Mouse (Mus musculus) liver, embryonic 13.5 days (tissue): Measurements from ENCODE around the gene Zc3h4. TPM values are rescaled to one million over a fixed set of nuclear protein-coding genes. Genes with fewer than 3 reads are reported as not detected.
A peak's percentile ranks its signal among the peaks of the same experiment; 100 is the strongest.

Source experiments
- ATAC-seq: fragments of 200-750 bp; cut with Nextera tagmentation; 2 replicates; pipeline ENCODE4 v1.8.0; 2017; ENCODE audit warnings: low read depth, mild to moderate bottlenecking, moderate number of reproducible peaks, moderate library complexity
- DNase-seq: peaks from one replicate; pipeline ENCODE4 v3.0.0; 2022
- H3K27ac ChIP-seq: fragments of 300-500 bp; sonication (generic); 2 replicates; pipeline ENCODE4 v1.5.1; 2015; ENCODE audit warnings: moderate library complexity, mild to moderate bottlenecking, inconsistent platforms
- H3K27me3 ChIP-seq: fragments of 300-500 bp; sonication (generic); 2 replicates; pipeline ENCODE4 v1.6.1; 2015; ENCODE audit warnings: mild to moderate bottlenecking, inconsistent platforms
- H3K36me3 ChIP-seq: fragments of 300-500 bp; sonication (generic); 2 replicates; pipeline ENCODE4 v1.6.1; 2015; ENCODE audit warnings: mild to moderate bottlenecking, inconsistent platforms
- H3K4me1 ChIP-seq: fragments of 300-500 bp; sonication (generic); replicated peaks from 2 replicates; pipeline ENCODE4 v1.6.1; 2015; ENCODE audit warnings: inconsistent platforms
- H3K4me2 ChIP-seq: fragments of 300-500 bp; sonication (generic); 2 replicates; pipeline ENCODE4 v1.6.1; 2015; ENCODE audit warnings: inconsistent platforms, mild to moderate bottlenecking, moderate library complexity
- H3K4me3 ChIP-seq: fragments of 300-500 bp; sonication (generic); replicated peaks from 2 replicates; pipeline ENCODE4 v1.5.1; 2015; ENCODE audit warnings: mild to moderate bottlenecking, inconsistent platforms
- H3K9ac ChIP-seq: fragments of 300-500 bp; sonication (generic); 2 replicates; pipeline ENCODE4 v1.6.1; 2015; ENCODE audit warnings: mild to moderate bottlenecking, inconsistent platforms
- H3K9me3 ChIP-seq: fragments of 300-500 bp; sonication (generic); replicated peaks from 2 replicates; pipeline ENCODE4 v1.6.1; 2016; ENCODE audit warnings: inconsistent platforms
- WGBS: fragments of 180-500 bp; shearing (Covaris S2); methylation state at CpG from one replicate; pipeline ENCODE4 v1.1.7; 2015; ENCODE audit not compliant: insufficient replicate concordance; 5-methylcytosine and 5-hydroxymethylcytosine counted together
- polyA plus RNA-seq: library from polyadenylated mRNA; unstranded; fragments of >200 nt; fragmentation: Nextera tagmentation; extraction: Ambion mirVana; gene quantifications from 2 replicates; pipeline ENCODE4 v1.2.1, GENCODE M21; 2015

Gene Zc3h4
- polyA plus RNA-seq, 1 experiment from 2014 or later, result 8.3 TPM

- H3K36me3 ChIP-seq, result peaks cover 12% of the 10 kb centered on the region; the same call in 1 of the 2 replicates
- H3K4me1 ChIP-seq, result peaks cover 26% of the 10 kb centered on the region
- peak; percentile 84 for DNase-seq
- WGBS, result under 1% methylated on average over 30 of the region's 30 CpGs
- H3K4me3 ChIP-seq, result peak within 1 kb of the TSS; percentile 84
- H3K9me3 ChIP-seq, result no peaks in the 10 kb centered on the region
- peak within 1 kb of the TSS; percentile 83 for H3K9ac ChIP-seq
- H3K27ac ChIP-seq, result peak within 1 kb of the TSS; percentile 66
- H3K27me3 ChIP-seq, result no peaks in the 10 kb centered on the region
- H3K4me2 ChIP-seq, result peak within 1 kb of the TSS; percentile 98
- peak; percentile 99 for ATAC-seq
Measured at GRCm38 (mm10) chr7:16452587-16453073, 51.9 kb downstream of the Zc3h4 start, which contains the start of gene Tmem160. Tmem160 (plus strand) TSS chr7:16452779.

- ATAC-seq (peak; percentile 30), DNase-seq (peak; percentile 41)
- H3K27ac ChIP-seq, result peak overlapping the region; percentile 66
- H3K9ac ChIP-seq, result peak overlapping the region; percentile 83
- peak overlapping the region; percentile 84 for H3K4me3 ChIP-seq
- peaks cover 26% of the 10 kb centered on the region for H3K4me1 ChIP-seq
- 1% methylated on average over 23 of the region's 23 CpGs for WGBS
- H3K4me2 ChIP-seq, result peak overlapping the region; percentile 98
- peaks cover 12% of the 10 kb centered on the region; the same call in 1 of the 2 replicates for H3K36me3 ChIP-seq
- no peaks in the 10 kb centered on the region for H3K9me3 ChIP-seq
- H3K27me3 ChIP-seq, result no peaks in the 10 kb centered on the region
Measured at GRCm38 (mm10) chr7:16453118-16453711, 52.5 kb downstream of the Zc3h4 start.

- H3K4me2 ChIP-seq, result no peak overlapping the region
- H3K9ac ChIP-seq, result no peak overlapping the region
- H3K27me3 ChIP-seq, result 0 out of 2 replicates have a peak, but pooled peaks cover 2% of the 10 kb centered on the region
- peaks cover 12% of the 10 kb centered on the region; the same call in 1 of the 2 replicates for H3K36me3 ChIP-seq
- no peaks in the 10 kb centered on the region for H3K9me3 ChIP-seq
- H3K4me3 ChIP-seq, result no peak overlapping the region
- no peak overlapping the region for H3K27ac ChIP-seq
- ATAC-seq (no peak), DNase-seq (no peak)
- peaks cover 26% of the 10 kb centered on the region for H3K4me1 ChIP-seq
- WGBS, result 85% methylated on average over 14 of the region's 14 CpGs
Measured at GRCm38 (mm10) chr7:16455016-16455415, 54.3 kb downstream of the Zc3h4 start.

DNA sequence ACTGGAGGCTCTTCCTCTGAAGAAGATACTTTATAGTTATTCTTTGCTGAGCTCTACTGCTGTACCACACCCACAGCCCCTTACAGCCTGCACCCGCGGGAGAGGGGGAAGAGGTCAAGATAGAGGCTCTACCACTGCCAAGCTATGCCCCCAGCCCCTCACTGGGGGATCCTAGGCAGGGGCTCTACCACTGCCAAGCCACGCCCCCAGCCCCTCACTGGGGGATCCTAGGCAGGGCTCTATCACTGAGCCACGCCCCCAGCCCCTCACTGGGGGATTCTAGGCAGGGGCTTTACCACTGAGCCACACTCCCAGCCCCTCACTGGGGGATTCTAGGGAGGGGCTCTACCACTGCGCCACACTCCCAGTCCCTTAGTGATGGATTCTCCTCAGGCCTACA lies 55.6 kb downstream of the Zc3h4 start:
- no peak overlapping the region for H3K9ac ChIP-seq
- DNase-seq (no peak), ATAC-seq (no peak)
- no peaks in the 10 kb centered on the region for H3K9me3 ChIP-seq
- H3K36me3 ChIP-seq, result peaks cover 12% of the 10 kb centered on the region; the same call in 1 of the 2 replicates
- H3K27me3 ChIP-seq, result peaks cover 15% of the 10 kb centered on the region
- 67% methylated on average over 5 of the region's 5 CpGs for WGBS
- no peak overlapping the region for H3K27ac ChIP-seq
- H3K4me1 ChIP-seq, result peaks cover 26% of the 10 kb centered on the region
- no peak overlapping the region for H3K4me2 ChIP-seq
- no peak overlapping the region for H3K4me3 ChIP-seq

GRCm38 (mm10) chr7:16460566-16460965 lies 59.9 kb downstream of the Zc3h4 start:
- no peaks in the 10 kb centered on the region for H3K4me1 ChIP-seq
- H3K36me3 ChIP-seq, result 0 out of 2 replicates have a peak, but pooled peaks cover 6% of the 10 kb centered on the region
- H3K27ac ChIP-seq, result no peak overlapping the region
- H3K9ac ChIP-seq, result no peak overlapping the region
- DNase-seq (no peak), ATAC-seq (no peak)
- H3K4me3 ChIP-seq, result no peak overlapping the region
- H3K4me2 ChIP-seq, result no peak overlapping the region
- H3K9me3 ChIP-seq, result no peaks in the 10 kb centered on the region
- WGBS, result 53% methylated on average over 13 of the region's 13 CpGs
- H3K27me3 ChIP-seq, result peaks cover 35% of the 10 kb centered on the region

DNA sequence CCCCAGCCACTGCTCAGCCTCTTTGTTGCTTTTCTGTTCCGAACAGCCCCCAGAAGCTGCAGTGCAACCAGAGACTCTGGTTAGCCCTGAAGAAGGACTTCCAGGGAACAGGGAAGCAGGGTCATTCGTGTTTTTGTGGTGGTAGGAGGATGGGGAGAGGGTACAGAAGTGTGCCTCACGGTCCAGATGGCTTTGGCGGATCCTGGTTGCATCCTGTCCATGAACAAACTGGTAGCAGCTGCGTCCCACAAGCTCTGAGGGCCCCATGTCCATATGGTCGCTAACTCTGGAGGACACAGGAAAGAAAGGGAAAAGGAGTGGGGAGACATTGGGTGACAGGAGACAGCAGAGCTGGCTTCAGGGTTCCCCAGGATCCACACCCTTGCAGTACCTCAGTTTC lies 60.4 kb downstream of the Zc3h4 start:
- H3K4me3 ChIP-seq, result no peak overlapping the region

DNA sequence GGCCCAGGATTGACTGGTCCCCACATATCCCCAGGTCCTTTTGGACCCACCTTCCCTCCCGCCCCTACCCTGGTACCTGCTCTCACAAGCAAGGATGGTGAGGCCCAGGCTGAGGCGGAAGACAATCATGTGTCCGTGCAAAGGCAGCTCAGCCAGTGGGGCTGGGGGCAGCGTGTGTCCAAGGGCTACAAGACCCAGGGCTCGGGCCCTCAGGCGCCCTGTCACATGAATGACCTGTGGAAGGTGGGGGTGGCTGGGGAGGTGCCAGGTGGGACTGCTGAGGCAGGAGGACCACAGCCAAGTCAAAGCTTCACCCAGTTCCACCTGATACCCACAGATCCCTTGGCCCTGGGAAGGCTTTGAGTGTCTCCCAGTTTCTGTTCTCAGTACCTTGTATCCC lies 61.0 kb downstream of the Zc3h4 start:
- no peak for DNase-seq
- Histone ChIP-seq H3K36me3 (no peaks in the 10 kb centered on the region), H3K9me3 (no peaks in the 10 kb centered on the region), H3K4me1 (no peaks in the 10 kb centered on the region), H3K9ac (no peak overlapping the region), H3K27me3 (peaks cover 35% of the 10 kb centered on the region), H3K27ac (no peak overlapping the region), H3K4me2 (no peak overlapping the region), H3K4me3 (no peak overlapping the region)
- 61% methylated on average over 6 of the region's 6 CpGs for WGBS
- ATAC-seq, result no peak

More for the DNA sequence above, 60.4 kb downstream of the Zc3h4 start:
- 43% methylated on average over 6 of the region's 6 CpGs for WGBS
- Histone ChIP-seq H3K36me3 (0 out of 2 replicates have a peak, but pooled peaks cover 3% of the 10 kb centered on the region), H3K9ac (no peak overlapping the region), H3K4me2 (no peak overlapping the region), H3K4me1 (no peaks in the 10 kb centered on the region), H3K9me3 (no peaks in the 10 kb centered on the region), H3K27ac (no peak overlapping the region), H3K27me3 (peaks cover 35% of the 10 kb centered on the region)
- ATAC-seq (no peak), DNase-seq (no peak)

- Histone ChIP-seq H3K4me3 (no peak overlapping the region), H3K9me3 (no peaks in the 10 kb centered on the region), H3K4me1 (no peaks in the 10 kb centered on the region; the same call in 1 of the 2 replicates), H3K27me3 (peaks cover 41% of the 10 kb centered on the region), H3K36me3 (no peaks in the 10 kb centered on the region), H3K4me2 (no peak overlapping the region), H3K27ac (no peak overlapping the region), H3K9ac (no peak overlapping the region)
- WGBS, result 2% methylated on average over 14 of the region's 14 CpGs
- peak; percentile 65 for DNase-seq
- ATAC-seq, result no peak
Measured at GRCm38 (mm10) chr7:16463214-16463613, 62.5 kb downstream of the Zc3h4 start.

DNA sequence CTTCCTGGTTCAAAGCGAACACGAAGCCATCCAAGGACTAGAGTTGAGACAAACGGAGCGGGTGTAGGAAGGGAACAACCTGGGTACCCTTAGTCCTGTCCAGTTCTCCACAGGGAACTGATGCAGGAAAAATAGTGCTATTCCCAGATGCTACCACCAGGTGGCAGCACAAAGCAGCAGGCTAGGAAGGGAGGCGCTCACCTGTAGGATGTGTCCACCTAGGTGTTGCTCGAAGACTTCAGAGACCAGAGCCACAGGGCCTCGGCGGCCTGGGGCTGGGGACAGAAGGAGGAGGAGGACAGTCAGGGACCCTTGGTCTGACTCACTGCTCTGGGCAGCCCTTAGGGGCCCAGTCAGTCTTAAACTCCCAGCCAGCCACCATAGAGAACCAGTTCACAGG lies 64.5 kb downstream of the Zc3h4 start:
- Histone ChIP-seq H3K4me1 (no peaks in the 10 kb centered on the region; the same call in 1 of the 2 replicates), H3K9me3 (no peaks in the 10 kb centered on the region), H3K36me3 (no peaks in the 10 kb centered on the region), H3K4me2 (no peak overlapping the region), H3K4me3 (no peak overlapping the region), H3K9ac (no peak overlapping the region), H3K27me3 (peaks cover 57% of the 10 kb centered on the region), H3K27ac (no peak overlapping the region)
- DNase-seq (peak; percentile 55), ATAC-seq (peak; percentile 18; the same call in 1 of the 2 replicates)
- 4% methylated on average over 8 of the region's 8 CpGs for WGBS

DNA sequence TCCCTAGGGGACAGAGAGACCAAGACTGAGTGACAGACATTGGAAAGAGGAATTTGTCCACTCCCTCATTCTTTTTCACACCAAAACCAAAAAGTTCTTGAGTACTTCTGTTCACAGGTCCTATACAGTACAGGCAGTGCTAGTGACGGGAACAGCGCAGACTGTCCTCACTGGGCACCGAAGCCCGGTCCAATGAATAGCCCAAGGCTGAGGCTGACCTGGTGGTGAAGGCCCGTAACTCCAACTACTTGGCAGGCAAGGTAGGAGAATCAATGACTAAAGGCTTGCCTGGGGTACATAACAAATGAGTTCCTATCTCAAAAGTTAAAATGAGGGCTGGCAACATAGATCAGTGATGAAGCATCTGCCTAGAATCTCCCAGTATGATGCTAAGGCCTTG lies 64.9 kb downstream of the Zc3h4 start:
- no peak overlapping the region for H3K4me3 ChIP-seq
- ATAC-seq (no peak), DNase-seq (no peak)
- 81% methylated on average over 5 of the region's 5 CpGs for WGBS
- H3K27ac ChIP-seq, result no peak overlapping the region
- no peak overlapping the region for H3K4me2 ChIP-seq
- H3K9ac ChIP-seq, result no peak overlapping the region
- H3K36me3 ChIP-seq, result no peaks in the 10 kb centered on the region
- H3K27me3 ChIP-seq, result peaks cover 55% of the 10 kb centered on the region
- no peaks in the 10 kb centered on the region for H3K9me3 ChIP-seq
- H3K4me1 ChIP-seq, result no peaks in the 10 kb centered on the region; the same call in 1 of the 2 replicates

GRCm38 (mm10) chr7:16466565-16466964 lies 65.9 kb downstream of the Zc3h4 start:
- H3K27me3 ChIP-seq, result peaks cover 55% of the 10 kb centered on the region
- no peak overlapping the region for H3K4me3 ChIP-seq
- no peaks in the 10 kb centered on the region for H3K9me3 ChIP-seq
- no peak for ATAC-seq
- H3K4me1 ChIP-seq, result no peaks in the 10 kb centered on the region; the same call in 1 of the 2 replicates
- WGBS, result 42% methylated on average over 4 of the region's 4 CpGs
- no peaks in the 10 kb centered on the region for H3K36me3 ChIP-seq
- H3K9ac ChIP-seq, result no peak overlapping the region
- DNase-seq, result peak; percentile 41
- no peak overlapping the region for H3K27ac ChIP-seq
- no peak overlapping the region for H3K4me2 ChIP-seq

GRCm38 (mm10) chr7:16468115-16468514 lies 67.4 kb downstream of the Zc3h4 start:
- Histone ChIP-seq H3K9ac (no peak overlapping the region), H3K4me2 (no peak overlapping the region), H3K36me3 (no peaks in the 10 kb centered on the region), H3K27ac (no peak overlapping the region), H3K9me3 (no peaks in the 10 kb centered on the region), H3K4me1 (no peaks in the 10 kb centered on the region; the same call in 1 of the 2 replicates), H3K4me3 (no peak overlapping the region), H3K27me3 (peaks cover 61% of the 10 kb centered on the region)
- 31% methylated on average over 5 of the region's 5 CpGs for WGBS
- DNase-seq (no peak), ATAC-seq (no peak)
